Mouse (Mus musculus): ENCODE measurements around the gene Il21r.

DNA sequence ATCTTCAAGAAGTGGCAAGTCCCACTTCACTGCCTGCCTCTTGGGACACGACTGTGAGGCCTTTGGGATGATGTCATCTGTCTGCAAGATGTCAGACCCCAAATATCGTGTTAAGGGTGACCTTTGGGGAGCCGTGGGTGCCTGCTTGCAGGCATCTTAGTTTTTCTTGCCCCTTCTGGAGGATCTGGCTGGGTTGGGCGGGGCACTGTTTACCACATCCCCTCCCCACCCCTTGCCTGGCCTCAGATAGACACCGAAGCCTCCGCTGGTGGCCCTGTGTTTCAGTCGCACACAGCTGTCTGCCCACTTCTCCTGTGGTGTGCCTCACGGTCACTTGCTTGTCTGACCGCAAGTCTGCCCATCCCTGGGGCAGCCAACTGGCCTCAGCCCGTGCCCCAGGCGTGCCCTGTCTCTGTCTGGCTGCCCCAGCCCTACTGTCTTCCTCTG lies at the start of gene Il21r:
- TF ChIP-seq CTCF (IDR thresholded peaks at IDR 0.05; ENCODE audit: borderline replicate concordance, extremely low read depth, insufficient read depth, insufficient read length) (no peak), POLR2A (IDR thresholded peaks at IDR 0.05; ENCODE audit: borderline replicate concordance, extremely low read depth, insufficient read depth, insufficient read length, poor library complexity, severe bottlenecking) (no peak)

All from brain, embryonic 14.5 days (tissue).